Mouse (Mus musculus): Measurements from ENCODE around the gene E4f1.

E4f1 gene

GRCm38 (mm10) chr17:24481027-24481815 lies 11.1 kb upstream of the E4f1 start:
- DNase-seq (ENCODE audit: low spot score in 2 of 2), result no peak

- no peak for DNase-seq (ENCODE audit: low spot score in 2 of 2)
Measured at GRCm38 (mm10) chr17:24480201-24480826, 10.2 kb upstream of the E4f1 start.

- no peak for DNase-seq (ENCODE audit: low spot score in 2 of 2)
Measured at GRCm38 (mm10) chr17:24479431-24479830, 9.3 kb upstream of the E4f1 start.

- peak; percentile 94 to 95 for DNase-seq (ENCODE audit: low spot score in 2 of 2)
Measured at GRCm38 (mm10) chr17:24478663-24479380, 8.7 kb upstream of the E4f1 start, which contains the start of gene Mlst8. TSS of gene Mlst8 (minus strand) at chr17:24479078.

- DNase-seq (ENCODE audit: low spot score in 2 of 2), result no peak
Measured at GRCm38 (mm10) chr17:24477985-24478600, 8.0 kb upstream of the E4f1 start.

- no peak for DNase-seq (ENCODE audit: low spot score in 2 of 2)
Measured at GRCm38 (mm10) chr17:24477053-24477984, 7.2 kb upstream of the E4f1 start.

- no peak for DNase-seq (ENCODE audit: low spot score in 2 of 2)
Measured at GRCm38 (mm10) chr17:24476022-24476776, 6.1 kb upstream of the E4f1 start.

GRCm38 (mm10) chr17:24475586-24475985 lies 5.5 kb upstream of the E4f1 start:
- no peak for DNase-seq (ENCODE audit: low spot score in 2 of 2)

- no peak for DNase-seq (ENCODE audit: low spot score in 2 of 2)
Measured at GRCm38 (mm10) chr17:24474557-24474956, 4.4 kb upstream of the E4f1 start.

- no peak for DNase-seq (ENCODE audit: low spot score in 2 of 2)
Measured at GRCm38 (mm10) chr17:24473612-24474275, 3.6 kb upstream of the E4f1 start, which contains the start of gene Bricd5. TSS of gene Bricd5 (plus strand) at chr17:24473884.

GRCm38 (mm10) chr17:24472512-24472911 lies 2.4 kb upstream of the E4f1 start:
- no peak for DNase-seq (ENCODE audit: low spot score in 2 of 2)

GRCm38 (mm10) chr17:24470701-24471527 lies 801 bp upstream of the E4f1 start:
- peak in 1 of 2 experiments; percentile 45 for DNase-seq (ENCODE audit: low spot score in 2 of 2)

- DNase-seq (ENCODE audit: low spot score in 2 of 2), result no peak
Measured at GRCm38 (mm10) chr17:24469336-24469909, 690 bp downstream of the E4f1 start.

- no peak for DNase-seq (ENCODE audit: low spot score in 2 of 2)
Measured at GRCm38 (mm10) chr17:24468636-24469246, 1.4 kb downstream of the E4f1 start.

- no peak for DNase-seq (ENCODE audit: low spot score in 2 of 2)
Measured at GRCm38 (mm10) chr17:24463374-24464133, 6.6 kb downstream of the E4f1 start.

GRCm38 (mm10) chr17:24462932-24463331 lies 7.2 kb downstream of the E4f1 start:
- DNase-seq (ENCODE audit: low spot score in 2 of 2), result no peak

GRCm38 (mm10) chr17:24461580-24461979 lies 8.5 kb downstream of the E4f1 start:
- DNase-seq (ENCODE audit: low spot score in 2 of 2), result no peak

Data from right cerebral cortex, postnatal 36 days (tissue).